Mouse (Mus musculus): ENCODE results near the gene Myo5a. TPM values are rescaled to one million over a fixed set of nuclear protein-coding genes. Genes with fewer than 3 reads are reported as not detected.

Gene Myo5a
- polyA plus RNA-seq, 1 experiment from 2014 or later, result 15.0 TPM

DNA sequence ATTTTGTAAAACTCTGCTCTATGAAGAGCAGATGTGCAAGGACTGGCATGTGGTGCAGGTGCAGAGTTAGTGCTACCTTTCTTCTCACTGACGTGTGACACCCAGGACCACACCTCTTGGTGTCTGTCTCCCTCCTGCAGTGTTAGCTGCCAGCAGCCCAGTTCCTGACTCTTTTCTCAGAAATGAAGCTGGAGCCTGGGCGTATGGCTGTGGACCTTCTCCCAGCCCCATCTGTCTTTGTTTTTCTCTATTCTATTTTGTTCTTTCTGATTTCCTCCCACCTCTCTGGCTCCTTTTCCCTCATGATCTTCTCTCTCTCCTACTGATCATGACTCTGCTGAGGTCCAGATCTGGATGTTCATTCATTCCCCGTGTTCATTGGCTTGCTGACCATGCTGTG, 50.3 kb downstream of the Myo5a start:
- H3K36me3 ChIP-seq (ENCODE audit: control insufficient read depth, insufficient read depth, low read length), result no peaks in the 10 kb centered on the region
- no peak overlapping the region for H3K4me2 ChIP-seq
- WGBS (ENCODE audit: insufficient replicate concordance), result 83% methylated on average over 3 of the region's 3 CpGs
- H3K4me1 ChIP-seq (ENCODE audit: control insufficient read depth, insufficient read depth, low read length), result no peaks in the 10 kb centered on the region
- H3K4me3 ChIP-seq (ENCODE audit: low read depth, low read length), result no peak overlapping the region
- no peaks in the 10 kb centered on the region for H3K9me3 ChIP-seq (replicated peaks; ENCODE audit: control insufficient read depth, low read length)
- no peak overlapping the region for H3K9ac ChIP-seq (ENCODE audit: low read depth, low read length)
- H3K27ac ChIP-seq (ENCODE audit: low read depth, low read length), result no peak overlapping the region
- ATAC-seq (replicated peaks; ENCODE audit: insufficient number of reproducible peaks, low FRiP score, low TSS enrichment), result no peak
- H3K27me3 ChIP-seq (ENCODE audit: control insufficient read depth, insufficient read depth, low read length), result no peaks in the 10 kb centered on the region

- 48% methylated on average over 6 of the region's 6 CpGs for WGBS (ENCODE audit: insufficient replicate concordance)
These were observed 53.4 kb downstream of the Myo5a start for GRCm38 (mm10) chr9:75124201-75124721.

DNA sequence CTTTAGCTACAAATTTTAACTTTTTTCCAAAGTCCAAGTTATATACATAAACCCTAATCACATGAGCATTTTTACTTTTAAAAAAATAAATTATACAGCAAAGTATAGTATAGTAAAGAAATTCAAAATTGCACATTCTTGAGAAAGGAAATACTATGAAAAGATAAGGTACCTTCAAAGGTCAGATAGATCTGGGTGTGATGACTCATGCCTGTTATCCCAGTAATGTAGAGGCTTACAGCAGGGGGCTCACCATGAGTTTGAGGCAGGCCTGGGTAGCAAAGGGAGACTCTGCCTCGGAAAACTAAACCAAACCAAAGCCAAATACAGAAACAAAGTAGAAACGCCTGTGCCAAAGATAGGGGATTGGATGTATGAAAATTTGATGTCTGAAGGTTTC, 59.7 kb downstream of the Myo5a start:
- no peaks in the 10 kb centered on the region for H3K9me3 ChIP-seq (replicated peaks; ENCODE audit: control insufficient read depth, low read length)
- no peaks in the 10 kb centered on the region for H3K27me3 ChIP-seq (ENCODE audit: control insufficient read depth, insufficient read depth, low read length)
- H3K4me1 ChIP-seq (ENCODE audit: control insufficient read depth, insufficient read depth, low read length), result no peaks in the 10 kb centered on the region
- no peak overlapping the region for H3K4me3 ChIP-seq (ENCODE audit: low read depth, low read length)
- H3K4me2 ChIP-seq, result no peak overlapping the region
- no peak overlapping the region for H3K9ac ChIP-seq (ENCODE audit: low read depth, low read length)
- peaks cover 7% of the 10 kb centered on the region; the same call in 1 of the 2 replicates for H3K36me3 ChIP-seq (ENCODE audit: control insufficient read depth, insufficient read depth, low read length)
- 46% methylated on average over 2 of the region's 2 CpGs for WGBS (ENCODE audit: insufficient replicate concordance)
- H3K27ac ChIP-seq (ENCODE audit: low read depth, low read length), result no peak overlapping the region
- no peak for ATAC-seq (replicated peaks; ENCODE audit: insufficient number of reproducible peaks, low FRiP score, low TSS enrichment)

More at GRCm38 (mm10) chr9:75124201-75124721, 53.4 kb downstream of the Myo5a start:
- Histone ChIP-seq H3K4me2 (no peak overlapping the region), H3K9me3 (replicated peaks; ENCODE audit: control insufficient read depth, low read length) (no peaks in the 10 kb centered on the region), H3K36me3 (ENCODE audit: control insufficient read depth, insufficient read depth, low read length) (peaks cover 7% of the 10 kb centered on the region; the same call in 1 of the 2 replicates), H3K4me1 (ENCODE audit: control insufficient read depth, insufficient read depth, low read length) (no peaks in the 10 kb centered on the region), H3K27ac (ENCODE audit: low read depth, low read length) (no peak overlapping the region), H3K9ac (ENCODE audit: low read depth, low read length) (no peak overlapping the region), H3K27me3 (ENCODE audit: control insufficient read depth, insufficient read depth, low read length) (no peaks in the 10 kb centered on the region), H3K4me3 (ENCODE audit: low read depth, low read length) (no peak overlapping the region)
- no peak for ATAC-seq (replicated peaks; ENCODE audit: insufficient number of reproducible peaks, low FRiP score, low TSS enrichment)

DNA sequence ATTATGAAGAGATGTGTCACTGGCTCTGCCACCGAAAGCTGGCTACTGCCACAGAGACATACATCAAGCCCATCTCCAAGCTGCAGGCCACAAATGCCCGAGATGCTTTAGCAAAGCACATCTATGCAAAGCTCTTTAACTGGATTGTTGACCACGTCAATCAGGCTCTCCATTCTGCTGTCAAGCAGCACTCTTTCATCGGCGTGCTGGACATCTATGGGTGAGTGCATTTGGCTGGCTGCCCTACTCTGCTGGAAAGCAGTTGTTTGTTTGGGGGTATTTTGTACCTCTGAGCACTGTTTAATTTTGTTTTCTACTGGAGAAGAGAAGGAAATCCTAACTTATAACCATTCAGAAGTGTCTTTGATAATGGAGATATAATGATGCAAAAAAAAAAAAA, 76.1 kb downstream of the Myo5a start:
- H3K9ac ChIP-seq (ENCODE audit: low read depth, low read length), result no peak overlapping the region
- 47% methylated on average over 5 of the region's 5 CpGs for WGBS (ENCODE audit: insufficient replicate concordance)
- no peak for ATAC-seq (replicated peaks; ENCODE audit: insufficient number of reproducible peaks, low FRiP score, low TSS enrichment)
- no peaks in the 10 kb centered on the region for H3K36me3 ChIP-seq (ENCODE audit: control insufficient read depth, insufficient read depth, low read length)
- H3K27me3 ChIP-seq (ENCODE audit: control insufficient read depth, insufficient read depth, low read length), result no peaks in the 10 kb centered on the region
- no peaks in the 10 kb centered on the region for H3K4me1 ChIP-seq (ENCODE audit: control insufficient read depth, insufficient read depth, low read length)
- no peak overlapping the region for H3K4me2 ChIP-seq
- H3K27ac ChIP-seq (ENCODE audit: low read depth, low read length), result no peak overlapping the region
- no peaks in the 10 kb centered on the region for H3K9me3 ChIP-seq (replicated peaks; ENCODE audit: control insufficient read depth, low read length)
- H3K4me3 ChIP-seq (ENCODE audit: low read depth, low read length), result no peak overlapping the region

GRCm38 (mm10) chr9:75160525-75160924, 89.7 kb downstream of the Myo5a start:
- Histone ChIP-seq H3K9ac (ENCODE audit: low read depth, low read length) (no peak overlapping the region), H3K4me3 (ENCODE audit: low read depth, low read length) (no peak overlapping the region), H3K4me1 (ENCODE audit: control insufficient read depth, insufficient read depth, low read length) (0 out of 2 replicates have a peak, but pooled peaks cover 4% of the 10 kb centered on the region), H3K27ac (ENCODE audit: low read depth, low read length) (no peak overlapping the region), H3K9me3 (replicated peaks; ENCODE audit: control insufficient read depth, low read length) (no peaks in the 10 kb centered on the region), H3K36me3 (ENCODE audit: control insufficient read depth, insufficient read depth, low read length) (peaks cover 3% of the 10 kb centered on the region; the same call in 1 of the 2 replicates), H3K27me3 (ENCODE audit: control insufficient read depth, insufficient read depth, low read length) (no peaks in the 10 kb centered on the region), H3K4me2 (no peak overlapping the region)
- 82% methylated on average over 6 of the region's 6 CpGs for WGBS (ENCODE audit: insufficient replicate concordance)
- ATAC-seq (replicated peaks; ENCODE audit: insufficient number of reproducible peaks, low FRiP score, low TSS enrichment), result no peak

GRCm38 (mm10) chr9:75163650-75164049, 92.8 kb downstream of the Myo5a start:
- H3K9ac ChIP-seq (ENCODE audit: low read depth, low read length), result no peak overlapping the region
- no peak overlapping the region for H3K4me2 ChIP-seq
- H3K27me3 ChIP-seq (ENCODE audit: control insufficient read depth, insufficient read depth, low read length), result no peaks in the 10 kb centered on the region
- H3K4me1 ChIP-seq (ENCODE audit: control insufficient read depth, insufficient read depth, low read length), result 0 out of 2 replicates have a peak, but pooled peaks cover 4% of the 10 kb centered on the region
- no peak for ATAC-seq (replicated peaks; ENCODE audit: insufficient number of reproducible peaks, low FRiP score, low TSS enrichment)
- no peaks in the 10 kb centered on the region for H3K9me3 ChIP-seq (replicated peaks; ENCODE audit: control insufficient read depth, low read length)
- peaks cover 6% of the 10 kb centered on the region for H3K36me3 ChIP-seq (ENCODE audit: control insufficient read depth, insufficient read depth, low read length)
- no peak overlapping the region for H3K4me3 ChIP-seq (ENCODE audit: low read depth, low read length)
- H3K27ac ChIP-seq (ENCODE audit: low read depth, low read length), result no peak overlapping the region

- WGBS (ENCODE audit: insufficient replicate concordance), result 86% methylated on average over 3 of the region's 3 CpGs
- no peak overlapping the region for H3K27ac ChIP-seq (ENCODE audit: low read depth, low read length)
- no peaks in the 10 kb centered on the region for H3K4me1 ChIP-seq (ENCODE audit: control insufficient read depth, insufficient read depth, low read length)
- no peak for ATAC-seq (replicated peaks; ENCODE audit: insufficient number of reproducible peaks, low FRiP score, low TSS enrichment)
- no peaks in the 10 kb centered on the region for H3K9me3 ChIP-seq (replicated peaks; ENCODE audit: control insufficient read depth, low read length)
- peaks cover 7% of the 10 kb centered on the region for H3K36me3 ChIP-seq (ENCODE audit: control insufficient read depth, insufficient read depth, low read length)
- H3K4me2 ChIP-seq, result no peak overlapping the region
- no peak overlapping the region for H3K4me3 ChIP-seq (ENCODE audit: low read depth, low read length)
- no peaks in the 10 kb centered on the region for H3K27me3 ChIP-seq (ENCODE audit: control insufficient read depth, insufficient read depth, low read length)
- no peak overlapping the region for H3K9ac ChIP-seq (ENCODE audit: low read depth, low read length)
These were observed 100.9 kb downstream of the Myo5a start for GRCm38 (mm10) chr9:75171721-75172120.

GRCm38 (mm10) chr9:75187646-75188260, 116.9 kb downstream of the Myo5a start:
- H3K9ac ChIP-seq (ENCODE audit: low read depth, low read length), result no peak overlapping the region
- H3K4me3 ChIP-seq (ENCODE audit: low read depth, low read length), result no peak overlapping the region
- no peaks in the 10 kb centered on the region for H3K27me3 ChIP-seq (ENCODE audit: control insufficient read depth, insufficient read depth, low read length)
- 74% methylated on average over 3 of the region's 3 CpGs for WGBS (ENCODE audit: insufficient replicate concordance)
- no peak overlapping the region for H3K4me2 ChIP-seq
- H3K9me3 ChIP-seq (replicated peaks; ENCODE audit: control insufficient read depth, low read length), result no peaks in the 10 kb centered on the region
- H3K27ac ChIP-seq (ENCODE audit: low read depth, low read length), result no peak overlapping the region
- no peak for ATAC-seq (replicated peaks; ENCODE audit: insufficient number of reproducible peaks, low FRiP score, low TSS enrichment)
- H3K4me1 ChIP-seq (ENCODE audit: control insufficient read depth, insufficient read depth, low read length), result no peaks in the 10 kb centered on the region
- peaks cover 9% of the 10 kb centered on the region for H3K36me3 ChIP-seq (ENCODE audit: control insufficient read depth, insufficient read depth, low read length)

DNA sequence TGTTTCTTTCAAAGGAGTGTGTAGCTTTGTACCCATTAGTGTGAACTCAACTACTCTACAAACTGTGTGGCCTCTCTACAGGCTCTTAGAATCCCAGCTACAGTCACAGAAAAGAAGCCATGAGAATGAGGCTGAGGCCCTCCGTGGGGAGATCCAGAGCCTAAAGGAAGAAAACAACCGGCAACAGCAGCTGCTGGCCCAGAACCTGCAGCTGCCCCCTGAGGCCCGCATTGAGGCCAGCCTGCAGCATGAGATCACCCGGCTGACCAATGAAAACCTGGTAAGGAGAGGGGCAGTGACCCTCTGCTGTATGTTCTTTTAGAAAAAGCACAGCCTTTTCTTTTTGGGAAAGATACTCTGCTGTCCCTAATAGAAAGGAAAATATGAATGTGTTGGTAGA, 123.0 kb downstream of the Myo5a start:
- no peaks in the 10 kb centered on the region for H3K9me3 ChIP-seq (replicated peaks; ENCODE audit: control insufficient read depth, low read length)
- H3K4me2 ChIP-seq, result no peak overlapping the region
- H3K27me3 ChIP-seq (ENCODE audit: control insufficient read depth, insufficient read depth, low read length), result no peaks in the 10 kb centered on the region
- peaks cover 11% of the 10 kb centered on the region for H3K4me1 ChIP-seq (ENCODE audit: control insufficient read depth, insufficient read depth, low read length)
- H3K27ac ChIP-seq (ENCODE audit: low read depth, low read length), result no peak overlapping the region
- H3K36me3 ChIP-seq (ENCODE audit: control insufficient read depth, insufficient read depth, low read length), result no peaks in the 10 kb centered on the region
- 54% methylated on average over 4 of the region's 4 CpGs for WGBS (ENCODE audit: insufficient replicate concordance)
- no peak for ATAC-seq (replicated peaks; ENCODE audit: insufficient number of reproducible peaks, low FRiP score, low TSS enrichment)
- no peak overlapping the region for H3K9ac ChIP-seq (ENCODE audit: low read depth, low read length)
- H3K4me3 ChIP-seq (ENCODE audit: low read depth, low read length), result no peak overlapping the region

All from heart, embryonic 11.5 days (tissue).